Mouse (Mus musculus) stomach, adult 2 months (tissue): ENCODE data around the gene Taco1. TPM values are rescaled to one million over a fixed set of nuclear protein-coding genes. Genes with fewer than 3 reads are reported as not detected.

Source experiments
- polyA plus RNA-seq: library from polyadenylated mRNA; depleted of rRNA; stranded (reverse); fragments of >200 nt; gene quantifications from 2 replicates; pipeline ENCODE4 v1.2.3, GENCODE M21; 2012; rRNA removed

The Taco1 gene
- 5.4 and 5.7 TPM in 2 replicates for polyA plus RNA-seq

GRCm38 (mm10) chr11:106065923-106066571 is at the start of gene Taco1:
Gene Taco1 (plus strand): TSS chr11:106066061.

GRCm38 (mm10) chr11:106036548-106037417 is 29.1 kb upstream of the Taco1 start, which contains the start of gene Dcaf7:
Gene Dcaf7 (plus strand): TSS chr11:106036872.

GRCm38 (mm10) chr11:106083708-106084701 is 18.1 kb downstream of the Taco1 start, which contains the start of gene Map3k3:
Gene Map3k3 (plus strand): TSS chr11:106084613.

Other genes with a start within 250 kb of the Taco1 start
- gene Cyb561, start 112.7 kb upstream of the Taco1 start, polyA plus RNA-seq, result 31.9 and 33.5 TPM in 2 replicates
- gene Ace, start 98.1 kb upstream of the Taco1 start, polyA plus RNA-seq, result 13.9 and 18.2 TPM in 2 replicates
- not detected in 2 replicates for gene Ace3, start 71.4 kb upstream of the Taco1 start, polyA plus RNA-seq
- gene Kcnh6, start 57.9 kb upstream of the Taco1 start, polyA plus RNA-seq, result 0.65 and 1.2 TPM in 2 replicates
- 14.8 and 35.7 TPM in 2 replicates for gene Dcaf7, start 29.2 kb upstream of the Taco1 start, polyA plus RNA-seq
- gene Map3k3, start 18.6 kb downstream of the Taco1 start, polyA plus RNA-seq, result 6.8 and 9.2 TPM in 2 replicates
- not detected in 2 replicates for gene Gm10840, start 94.8 kb downstream of the Taco1 start, polyA plus RNA-seq
- 7.9 and 9.8 TPM in 2 replicates for gene Limd2, start 94.8 kb downstream of the Taco1 start, polyA plus RNA-seq
- gene Strada, start 136.1 kb downstream of the Taco1 start, polyA plus RNA-seq, result 7.9 and 8.4 TPM in 2 replicates
- gene Ccdc47, start 150.3 kb downstream of the Taco1 start, polyA plus RNA-seq, result 1.7 and 3.5 TPM in 2 replicates
- gene Ddx42, start 150.9 kb downstream of the Taco1 start, polyA plus RNA-seq, result 1.8 and 2.2 TPM in 2 replicates
- 4.1 and 4.7 TPM in 2 replicates for gene Ftsj3, start 190.0 kb downstream of the Taco1 start, polyA plus RNA-seq
- 6.4 and 7.8 TPM in 2 replicates for gene Psmc5, start 190.1 kb downstream of the Taco1 start, polyA plus RNA-seq
- gene Smarcd2, start 206.9 kb downstream of the Taco1 start, polyA plus RNA-seq, result 47.4 and 51.9 TPM in 2 replicates
- 0.02 TPM in 1 of 2 replicates, not detected in the other for gene Tcam1, start 210.6 kb downstream of the Taco1 start, polyA plus RNA-seq
- gene Gh, start 235.8 kb downstream of the Taco1 start, polyA plus RNA-seq, result not detected in 2 replicates
- 0.47 and 1.0 TPM in 2 replicates for gene Cd79b, start 248.7 kb downstream of the Taco1 start, polyA plus RNA-seq